Mouse (Mus musculus): Measurements from ENCODE around the gene Apba2. TPM values are rescaled to one million over a fixed set of nuclear protein-coding genes. Genes with fewer than 3 reads are reported as not detected.

Apba2 gene
- polyA plus RNA-seq, 1 experiment = 1.8 TPM

GRCm38 (mm10) chr7:64504691-64505231 lies 3.3 kb downstream of the Apba2 start:
- TF ChIP-seq CTCF (IDR thresholded peaks at IDR 0.05; ENCODE audit: insufficient read depth, low read length) (no peak), POLR2A (IDR thresholded peaks at IDR 0.05; ENCODE audit: borderline replicate concordance, extremely low read depth, low read depth, low read length) (no peak)
- 27% methylated on average over 8 of the region's 8 CpGs for WGBS
- H3K4me3 ChIP-seq (replicated peaks; ENCODE audit: extremely low read depth, low read depth, low read length) = no peak overlapping the region
- DNase-seq = no peak
- H3K4me1 ChIP-seq (ENCODE audit: control insufficient read depth, insufficient read depth, low read length) = no peaks in the 10 kb centered on the region

GRCm38 (mm10) chr7:64505571-64505970 lies 4.1 kb downstream of the Apba2 start:
- H3K4me3 ChIP-seq (replicated peaks; ENCODE audit: extremely low read depth, low read depth, low read length) = no peak overlapping the region

GRCm38 (mm10) chr7:64508826-64509225 lies 7.3 kb downstream of the Apba2 start:
- H3K4me1 ChIP-seq (ENCODE audit: control insufficient read depth, insufficient read depth, low read length) = no peaks in the 10 kb centered on the region
- no peak overlapping the region for H3K4me3 ChIP-seq (replicated peaks; ENCODE audit: extremely low read depth, low read depth, low read length)
- WGBS = 87% methylated on average over 7 of the region's 7 CpGs
- no peak for TF ChIP-seq CTCF (IDR thresholded peaks at IDR 0.05; ENCODE audit: insufficient read depth, low read length)
- TF ChIP-seq POLR2A (IDR thresholded peaks at IDR 0.05; ENCODE audit: borderline replicate concordance, extremely low read depth, low read depth, low read length) = no peak
- no peak for DNase-seq

More at GRCm38 (mm10) chr7:64505571-64505970, 4.1 kb downstream of the Apba2 start:
- no peak for TF ChIP-seq CTCF (IDR thresholded peaks at IDR 0.05; ENCODE audit: insufficient read depth, low read length)
- no peak for TF ChIP-seq POLR2A (IDR thresholded peaks at IDR 0.05; ENCODE audit: borderline replicate concordance, extremely low read depth, low read depth, low read length)
- DNase-seq = no peak
- no peaks in the 10 kb centered on the region for H3K4me1 ChIP-seq (ENCODE audit: control insufficient read depth, insufficient read depth, low read length)
- 84% methylated on average over 3 of the region's 3 CpGs for WGBS

GRCm38 (mm10) chr7:64509911-64510310 lies 8.4 kb downstream of the Apba2 start:
- no peak for TF ChIP-seq POLR2A (IDR thresholded peaks at IDR 0.05; ENCODE audit: borderline replicate concordance, extremely low read depth, low read depth, low read length)
- TF ChIP-seq CTCF (IDR thresholded peaks at IDR 0.05; ENCODE audit: insufficient read depth, low read length) = no peak
- Histone ChIP-seq H3K4me3 (replicated peaks; ENCODE audit: extremely low read depth, low read depth, low read length) (no peak overlapping the region), H3K4me1 (ENCODE audit: control insufficient read depth, insufficient read depth, low read length) (no peaks in the 10 kb centered on the region)
- WGBS = 67% methylated on average over 2 of the region's 2 CpGs
- DNase-seq = no peak

GRCm38 (mm10) chr7:64510526-64511210 lies 9.2 kb downstream of the Apba2 start:
- DNase-seq = no peak
- TF ChIP-seq CTCF (IDR thresholded peaks at IDR 0.05; ENCODE audit: insufficient read depth, low read length) = no peak
- no peak for TF ChIP-seq POLR2A (IDR thresholded peaks at IDR 0.05; ENCODE audit: borderline replicate concordance, extremely low read depth, low read depth, low read length)
- 58% methylated on average over 8 of the region's 8 CpGs for WGBS
- no peak overlapping the region for H3K4me3 ChIP-seq (replicated peaks; ENCODE audit: extremely low read depth, low read depth, low read length)
- no peaks in the 10 kb centered on the region for H3K4me1 ChIP-seq (ENCODE audit: control insufficient read depth, insufficient read depth, low read length)

- no peak for DNase-seq
- 71% methylated on average over 3 of the region's 3 CpGs for WGBS
- no peak for TF ChIP-seq CTCF (IDR thresholded peaks at IDR 0.05; ENCODE audit: insufficient read depth, low read length)
- no peak for TF ChIP-seq POLR2A (IDR thresholded peaks at IDR 0.05; ENCODE audit: borderline replicate concordance, extremely low read depth, low read depth, low read length)
- Histone ChIP-seq H3K4me1 (ENCODE audit: control insufficient read depth, insufficient read depth, low read length) (no peaks in the 10 kb centered on the region), H3K4me3 (replicated peaks; ENCODE audit: extremely low read depth, low read depth, low read length) (no peak overlapping the region)
These were observed 12.1 kb downstream of the Apba2 start for GRCm38 (mm10) chr7:64513621-64514020.

- no peak for TF ChIP-seq POLR2A (IDR thresholded peaks at IDR 0.05; ENCODE audit: borderline replicate concordance, extremely low read depth, low read depth, low read length)
- TF ChIP-seq CTCF (IDR thresholded peaks at IDR 0.05; ENCODE audit: insufficient read depth, low read length) = no peak
- DNase-seq = no peak
- Histone ChIP-seq H3K4me1 (ENCODE audit: control insufficient read depth, insufficient read depth, low read length) (no peaks in the 10 kb centered on the region), H3K4me3 (replicated peaks; ENCODE audit: extremely low read depth, low read depth, low read length) (no peak overlapping the region)
- 59% methylated on average over 3 of the region's 3 CpGs for WGBS
These were observed 13.8 kb downstream of the Apba2 start for GRCm38 (mm10) chr7:64515280-64515679.

GRCm38 (mm10) chr7:64515891-64516290 lies 14.4 kb downstream of the Apba2 start:
- 94% methylated on average over 4 of the region's 4 CpGs for WGBS
- TF ChIP-seq CTCF (IDR thresholded peaks at IDR 0.05; ENCODE audit: insufficient read depth, low read length) (no peak), POLR2A (IDR thresholded peaks at IDR 0.05; ENCODE audit: borderline replicate concordance, extremely low read depth, low read depth, low read length) (no peak)
- DNase-seq = no peak
- Histone ChIP-seq H3K4me1 (ENCODE audit: control insufficient read depth, insufficient read depth, low read length) (no peaks in the 10 kb centered on the region), H3K4me3 (replicated peaks; ENCODE audit: extremely low read depth, low read depth, low read length) (no peak overlapping the region)

- no peak for DNase-seq
- Histone ChIP-seq H3K4me3 (replicated peaks; ENCODE audit: extremely low read depth, low read depth, low read length) (no peak overlapping the region), H3K4me1 (ENCODE audit: control insufficient read depth, insufficient read depth, low read length) (no peaks in the 10 kb centered on the region)
- 75% methylated on average over 4 of the region's 4 CpGs for WGBS
- TF ChIP-seq POLR2A (IDR thresholded peaks at IDR 0.05; ENCODE audit: borderline replicate concordance, extremely low read depth, low read depth, low read length) = no peak
- no peak for TF ChIP-seq CTCF (IDR thresholded peaks at IDR 0.05; ENCODE audit: insufficient read depth, low read length)
These were observed 17.6 kb downstream of the Apba2 start for GRCm38 (mm10) chr7:64519091-64519490.

- Histone ChIP-seq H3K4me1 (ENCODE audit: control insufficient read depth, insufficient read depth, low read length) (no peaks in the 10 kb centered on the region), H3K4me3 (replicated peaks; ENCODE audit: extremely low read depth, low read depth, low read length) (no peak overlapping the region)
- WGBS = 64% methylated on average over 5 of the region's 5 CpGs
- TF ChIP-seq POLR2A (IDR thresholded peaks at IDR 0.05; ENCODE audit: borderline replicate concordance, extremely low read depth, low read depth, low read length) (no peak), CTCF (IDR thresholded peaks at IDR 0.05; ENCODE audit: insufficient read depth, low read length) (no peak)
- DNase-seq = no peak
These were observed 18.0 kb downstream of the Apba2 start for GRCm38 (mm10) chr7:64519521-64519920.

Data from lung, adult 2 months (tissue).